Mouse (Mus musculus) embryonic stem cell, embryonic (primary cell): ENCODE measurements around the gene Bst1.

Experiments
- CTCF ChIA-PET, 4 experiments: fragments of 300-600 bp in 2 of 4; fragments of 350-600 bp in 2 of 4; sonication (Branson Sonifier 250); formaldehyde crosslinking; loops; one replicate each; lab custom pipeline; 2022; ENCODE audit warnings: inconsistent platforms in 2 of 4; lab: Charles Lee
- POLR2A ChIA-PET, 4 experiments: fragments of 300-600 bp in 2 of 4; fragments of 350-600 bp in 2 of 4; sonication (Branson Sonifier 250); formaldehyde crosslinking; loops; one replicate each; lab custom pipeline; 2022; ENCODE audit warnings: antibody characterized with exemption in 4 of 4, inconsistent platforms in 1 of 4; lab: Charles Lee

Gene Bst1

DNA sequence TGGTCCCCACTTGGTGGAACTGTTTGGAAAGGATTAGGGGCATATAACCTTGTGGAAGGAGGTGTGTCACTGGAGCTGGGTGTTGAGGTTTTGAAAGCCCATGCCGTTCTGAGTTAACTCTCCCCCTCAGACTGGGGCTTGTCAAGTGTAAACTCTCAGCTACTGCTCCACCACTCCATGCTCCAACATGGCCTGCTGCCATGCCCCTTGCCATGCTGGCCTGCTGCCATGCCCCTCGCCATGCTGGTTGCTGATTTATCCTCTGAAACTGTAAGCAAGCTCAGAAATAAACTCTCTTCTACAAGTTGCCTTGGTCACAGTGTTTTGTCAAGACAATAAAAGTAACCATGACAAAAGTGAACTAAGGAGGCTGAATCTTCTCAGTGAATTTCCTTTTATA is 13.3 kb upstream of the Bst1 start:
- ChIA-PET CTCF (interaction anchor here in 1 of 4 experiments (1.3 kb wide), 1 partner anchor 133 kb away, joined by 3 read pairs; no protein-coding TSS in a partner anchor), POLR2A (interaction anchor here in 3 of 4 experiments (0.5 to 4.2 kb wide), 5 partner anchors 10 to 39 kb away, joined by 3 to 32 read pairs (median 4); no protein-coding TSS in a partner anchor)

- ChIA-PET CTCF (no interaction called here), POLR2A (interaction anchor here in 2 of 4 experiments (0.7 to 4.2 kb wide), 5 partner anchors 8 to 24 kb away, joined by 3 to 32 read pairs (median 3); no protein-coding TSS in a partner anchor)
Observed at GRCm38 (mm10) chr5:43806340-43806739, 12.3 kb upstream of the Bst1 start.

- CTCF ChIA-PET: no interaction called here
- POLR2A ChIA-PET: interaction anchor here in 3 of 4 experiments (0.7 to 4.2 kb wide), 10 partner anchors 7 to 392 kb away, joined by 3 to 32 read pairs (median 3); partner anchors contain the start of gene Fbxl5 (in 1 of the 3)
Observed at GRCm38 (mm10) chr5:43806914-43807313, 11.8 kb upstream of the Bst1 start.

- CTCF ChIA-PET: interaction anchor here in 1 of 4 experiments (0.6 kb wide), 1 partner anchor 85 kb away, joined by 3 read pairs; no protein-coding TSS in a partner anchor
Observed at GRCm38 (mm10) chr5:43807744-43808696, 10.7 kb upstream of the Bst1 start.

DNA sequence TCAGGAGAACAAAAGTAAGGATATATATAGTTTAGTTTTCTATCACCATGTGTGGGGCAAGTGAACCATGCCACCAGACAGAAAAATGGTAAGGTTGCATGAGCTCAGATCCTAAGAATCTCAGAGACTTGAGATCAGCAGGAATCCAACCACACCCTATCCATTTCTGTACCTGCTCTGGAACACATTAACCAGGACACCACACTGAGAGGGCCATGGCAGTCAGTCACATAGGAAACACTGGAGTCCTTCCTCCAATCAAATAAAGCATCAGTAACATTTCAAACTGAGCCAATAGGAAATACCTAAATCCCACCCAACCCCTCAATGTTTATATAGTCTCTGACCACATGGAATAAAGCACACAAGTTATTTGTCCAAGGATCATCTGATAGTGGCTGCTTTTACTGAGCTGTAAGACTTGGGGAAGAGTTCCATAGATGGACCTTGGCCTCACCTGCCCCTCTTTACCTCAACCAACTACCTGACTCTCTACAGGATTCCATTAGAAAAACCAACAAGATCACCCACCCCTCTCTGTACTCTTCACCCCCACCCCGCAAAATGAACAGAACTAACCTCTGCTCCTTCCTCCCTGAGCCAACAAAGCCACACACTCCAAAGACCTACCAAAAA is 8.1 kb upstream of the Bst1 start:
- POLR2A ChIA-PET: interaction anchor here in 1 of 4 experiments (0.5 kb wide), 1 partner anchor 241 kb away, joined by 3 read pairs; no protein-coding TSS in a partner anchor

More at GRCm38 (mm10) chr5:43807744-43808696, 10.7 kb upstream of the Bst1 start:
- POLR2A ChIA-PET: interaction anchor here (0.6 to 4.2 kb wide), 29 partner anchors 8 to 1953 kb away, joined by 3 to 24 read pairs (median 4); partner anchors contain the start of genes Fbxl5 (in 2 of the 4) and Bst1 (in 1 of the 4)

GRCm38 (mm10) chr5:43814536-43814935 is 4.1 kb upstream of the Bst1 start:
- ChIA-PET CTCF (no interaction called here), POLR2A (interaction anchor here (0.5 to 4.2 kb wide), 20 partner anchors 8 to 1690 kb away, joined by 3 to 24 read pairs (median 3); no protein-coding TSS in a partner anchor)

More for the DNA sequence above, 8.1 kb upstream of the Bst1 start:
- CTCF ChIA-PET: no interaction called here

GRCm38 (mm10) chr5:43815769-43816168 is 2.9 kb upstream of the Bst1 start:
- CTCF ChIA-PET: no interaction called here
- POLR2A ChIA-PET: interaction anchor here (0.6 to 4.2 kb wide), 5 partner anchors 8 to 60 kb away, joined by 3 to 24 read pairs (median 3); no protein-coding TSS in a partner anchor

DNA sequence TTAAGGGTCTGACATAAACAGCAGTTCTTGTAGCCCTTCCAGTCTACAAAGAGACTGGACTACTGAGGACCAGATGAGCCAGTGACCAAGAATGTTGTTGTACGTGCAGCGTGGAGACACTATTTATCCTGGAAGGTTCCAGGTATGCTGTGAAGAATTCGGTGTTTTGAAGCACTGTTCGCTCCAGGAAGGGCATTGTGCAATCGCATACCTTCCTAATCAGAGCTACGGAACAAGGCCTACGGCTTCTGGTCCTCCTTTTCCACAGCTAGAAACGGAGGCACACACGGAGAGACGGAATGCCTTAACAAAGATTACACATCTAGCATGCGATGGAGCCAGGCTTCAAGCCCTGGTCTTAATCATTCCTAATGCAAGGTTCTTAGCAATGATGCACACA is 2.1 kb downstream of the Bst1 start:
- ChIA-PET POLR2A (interaction anchor here in 2 of 4 experiments (0.7 to 3.5 kb wide), 4 partner anchors 12 to 38 kb away, joined by 3 to 14 read pairs (median 6); no protein-coding TSS in a partner anchor), CTCF (no interaction called here)

- ChIA-PET CTCF (interaction anchor here in 1 of 4 experiments (1.0 kb wide), 1 partner anchor 16 kb away, joined by 5 read pairs; no protein-coding TSS in a partner anchor), POLR2A (interaction anchor here in 2 of 4 experiments (0.8 to 3.5 kb wide), 5 partner anchors 8 to 39 kb away, joined by 4 to 14 read pairs (median 5); no protein-coding TSS in a partner anchor)
Observed at GRCm38 (mm10) chr5:43821538-43821937, 2.9 kb downstream of the Bst1 start, which contains the start of gene Fbxl5. TSS of gene Fbxl5 (minus strand) at chr5:43821638.

DNA sequence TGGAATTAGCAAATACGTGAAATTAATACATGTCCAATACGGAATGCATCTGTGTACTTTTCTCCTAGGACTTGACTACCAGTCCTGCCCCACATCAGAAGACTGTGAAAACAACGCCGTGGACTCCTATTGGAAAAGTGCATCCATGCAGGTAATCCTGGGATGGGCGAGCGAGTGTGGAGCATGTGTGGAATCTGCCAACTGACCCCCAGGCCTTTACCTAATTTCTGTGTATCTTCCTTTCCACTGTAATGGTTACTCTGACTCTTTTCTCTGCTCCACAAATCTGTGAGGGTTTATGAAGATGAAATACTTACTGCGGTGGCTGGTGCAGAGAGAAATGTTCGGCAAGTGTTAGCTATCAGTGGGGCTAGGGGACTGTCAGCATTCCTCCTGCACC is 3.5 kb downstream of the Bst1 start:
- POLR2A ChIA-PET: interaction anchor here in 2 of 4 experiments (0.8 to 3.5 kb wide), 6 partner anchors 9 to 40 kb away, joined by 3 to 14 read pairs (median 4); no protein-coding TSS in a partner anchor
- CTCF ChIA-PET: interaction anchor here in 2 of 4 experiments (1.0 to 1.3 kb wide), 2 partner anchors 15 to 169 kb away, joined by 4 to 5 read pairs; no protein-coding TSS in a partner anchor

DNA sequence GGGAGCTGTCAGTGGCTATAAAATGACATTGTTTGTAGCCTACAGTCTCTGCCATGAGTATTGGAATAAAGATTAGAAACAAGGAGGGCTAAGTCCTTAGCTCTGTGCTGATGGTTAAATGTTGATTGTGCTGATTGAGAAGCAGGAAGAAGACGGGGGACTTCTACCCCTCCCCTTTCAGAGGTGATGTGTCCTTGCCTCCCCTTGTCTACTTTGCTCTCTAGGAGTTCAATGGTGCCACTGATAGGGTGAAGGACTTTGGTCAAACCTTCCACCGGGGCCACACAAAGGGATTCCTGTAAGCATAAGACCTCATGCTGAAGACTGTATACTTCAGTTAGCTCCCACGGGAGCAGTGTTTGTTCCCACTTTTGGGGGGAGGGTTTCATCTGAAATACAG is 4.1 kb downstream of the Bst1 start:
- ChIA-PET CTCF (interaction anchor here in 2 of 4 experiments (1.3 to 1.8 kb wide), 2 partner anchors 15 to 168 kb away, joined by 4 to 6 read pairs; no protein-coding TSS in a partner anchor), POLR2A (interaction anchor here in 3 of 4 experiments (0.5 to 3.3 kb wide), 5 partner anchors 8 to 24 kb away, joined by 3 to 14 read pairs (median 3); no protein-coding TSS in a partner anchor)

- CTCF ChIA-PET: interaction anchor here in 2 of 4 experiments (0.6 to 1.8 kb wide), 2 partner anchors 13 to 127 kb away, joined by 3 to 6 read pairs; no protein-coding TSS in a partner anchor
Observed at GRCm38 (mm10) chr5:43824580-43824979, 5.9 kb downstream of the Bst1 start.

DNA sequence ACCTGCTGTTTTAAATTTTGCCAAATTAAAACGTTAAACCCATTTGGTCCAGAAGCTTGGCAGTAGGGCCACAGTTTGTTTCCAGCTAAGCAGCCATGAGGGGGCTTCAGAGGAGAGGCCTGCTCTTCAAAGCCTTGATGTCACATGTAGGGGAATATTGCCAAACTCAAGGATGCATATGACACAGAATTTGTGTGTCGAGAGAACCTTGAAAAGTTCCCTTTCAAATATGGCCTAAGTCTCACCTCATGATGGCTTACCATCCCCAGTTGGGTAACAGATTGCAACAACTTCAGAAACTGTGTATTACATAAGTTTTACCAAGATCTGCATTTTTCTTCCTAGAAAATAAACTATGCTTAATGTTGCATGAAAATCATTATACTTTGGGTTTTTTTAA is 8.2 kb downstream of the Bst1 start:
- ChIA-PET POLR2A (interaction anchor here in 3 of 4 experiments (0.7 to 1.6 kb wide), 3 partner anchors 10 to 13 kb away, joined by 3 to 4 read pairs (median 3); no protein-coding TSS in a partner anchor), CTCF (interaction anchor here in 2 of 4 experiments (1.8 to 3.4 kb wide), 2 partner anchors 10 to 11 kb away, joined by 8 to 28 read pairs; no protein-coding TSS in a partner anchor)

More at GRCm38 (mm10) chr5:43824580-43824979, 5.9 kb downstream of the Bst1 start:
- POLR2A ChIA-PET: interaction anchor here in 2 of 4 experiments (0.8 to 1.5 kb wide), 2 partner anchors 10 to 38 kb away, joined by 3 to 4 read pairs; no protein-coding TSS in a partner anchor

DNA sequence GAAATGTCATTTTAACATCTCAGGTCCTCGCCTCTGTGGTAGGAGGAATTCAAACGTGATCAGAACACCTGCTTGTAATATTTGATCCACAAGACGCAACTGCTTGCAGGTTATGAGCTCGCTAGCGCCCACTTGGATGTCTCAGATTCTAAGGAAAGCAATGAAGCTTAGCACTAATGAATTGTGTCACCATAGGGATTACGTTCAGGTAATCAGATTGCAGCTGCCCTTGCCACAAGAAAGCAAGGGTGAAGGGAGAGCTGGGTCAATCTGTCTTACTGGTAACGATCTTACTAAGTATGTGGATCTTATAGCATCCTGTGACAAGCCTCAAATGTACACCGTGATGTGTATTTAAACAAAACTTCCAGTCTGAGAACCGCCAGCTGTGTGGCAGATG is 8.7 kb downstream of the Bst1 start:
- ChIA-PET CTCF (interaction anchor here in 2 of 4 experiments (1.8 to 3.4 kb wide), 2 partner anchors 10 kb away, joined by 8 to 28 read pairs; no protein-coding TSS in a partner anchor), POLR2A (interaction anchor here in 3 of 4 experiments (0.7 to 1.6 kb wide), 3 partner anchors 8 to 13 kb away, joined by 3 to 4 read pairs (median 3); no protein-coding TSS in a partner anchor)

GRCm38 (mm10) chr5:43836590-43836989 is 17.9 kb downstream of the Bst1 start:
- POLR2A ChIA-PET: interaction anchor here in 2 of 4 experiments (0.8 to 1.6 kb wide), 5 partner anchors 9 to 33 kb away, joined by 3 to 6 read pairs (median 4); no protein-coding TSS in a partner anchor

DNA sequence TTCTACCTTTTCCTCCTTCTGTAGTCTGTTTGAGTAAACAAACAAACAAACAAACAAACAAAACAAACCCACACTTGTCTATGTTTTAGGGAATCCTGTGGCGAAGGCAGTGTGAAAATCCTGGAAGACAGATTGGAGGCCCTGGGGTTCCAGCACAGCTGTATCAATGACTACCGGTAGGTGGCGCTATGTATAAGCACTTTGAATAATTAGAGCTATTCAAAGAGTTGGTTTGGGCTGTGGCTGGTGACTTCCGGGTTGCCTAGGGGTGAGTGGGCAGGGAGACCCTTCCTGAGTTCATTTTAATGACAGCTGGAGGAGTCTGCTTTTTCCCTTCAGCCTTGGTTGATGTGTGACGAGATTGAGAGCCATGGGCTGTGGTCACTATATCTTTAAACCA is 18.7 kb downstream of the Bst1 start:
- POLR2A ChIA-PET: interaction anchor here in 2 of 4 experiments (0.8 to 1.6 kb wide), 7 partner anchors 10 to 110 kb away, joined by 3 to 6 read pairs (median 4); no protein-coding TSS in a partner anchor
- CTCF ChIA-PET: interaction anchor here in 2 of 4 experiments (0.8 to 3.1 kb wide), 8 partner anchors 10 to 329 kb away, joined by 3 to 28 read pairs (median 4); partner anchors contain the start of gene Fbxl5 (in 1 of the 2)

More at GRCm38 (mm10) chr5:43836590-43836989, 17.9 kb downstream of the Bst1 start:
- CTCF ChIA-PET: interaction anchor here in 1 of 4 experiments (3.1 kb wide), 1 partner anchor 9 kb away, joined by 28 read pairs; no protein-coding TSS in a partner anchor
